Comparison of ENCODE assay signal across 11 mouse cellular contexts in the genomic region with DNA sequence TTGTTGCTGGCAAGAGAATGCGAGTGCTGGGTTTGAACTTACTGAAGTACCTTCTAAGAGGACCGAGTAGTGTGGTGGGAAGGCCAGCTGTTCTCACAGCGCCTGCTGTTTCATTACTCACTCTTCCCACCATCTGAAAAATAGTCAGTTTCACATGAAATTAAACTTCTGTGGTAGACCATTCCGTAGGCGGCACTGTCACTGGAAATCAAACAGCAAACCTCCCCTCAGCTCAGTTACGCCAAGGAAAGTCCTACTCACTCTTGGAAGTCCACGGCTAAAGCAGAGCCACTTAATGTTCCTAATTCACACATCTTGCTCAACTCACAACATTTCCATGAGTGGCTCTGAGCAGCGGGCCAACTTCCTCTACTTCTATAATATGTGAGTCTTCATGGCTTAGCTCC. TPM values are rescaled to one million over a fixed set of nuclear protein-coding genes. Genes with fewer than 3 reads are reported as not detected.
DNase-seq lines count a peak whose midpoint lies in the region; TF ChIP-seq lines count a peak whose summit lies in the region.
"Had no signal": no experiment of that assay in that cellular context is flagged by ENCODE, and none has a peak within 500 bp of the region (broad histone marks: within the 10 kb centered on the region; RNA-seq: fewer than 3 reads in every experiment).

No protein-coding gene starts in this region.

- no peaks in the 10 kb centered on the region for H3K79me2 ChIP-seq in myocyte (ENCODE audit: control insufficient read depth, insufficient read depth)

- no peak overlapping the region for H3ac ChIP-seq in myocyte (ENCODE audit: control insufficient read depth, insufficient read length)

- TF ChIP-seq POLR2A in myocyte (IDR thresholded peaks at IDR 0.05; ENCODE audit: insufficient read length, low read depth) = no peak

- no peak overlapping the region for H3K4me3 ChIP-seq in myocyte
- H3K4me3 ChIP-seq: embryonic facial prominence, embryonic 13.5 days had no signal

- intact Hi-C loops in left cerebral cortex, postnatal 14 days (cut with DNase I) = no loop called here

- DNase-seq in layer of hippocampus, adult 9-11 months = peak; percentile 20
- DNase-seq in layer of hippocampus, postnatal 36 days = no peak
- peak; percentile 81 for DNase-seq in brain, adult 2 months (ENCODE audit: low read depth, low spot score)
- DNase-seq in left cerebral cortex, postnatal 14 days (ENCODE audit: low spot score in 2 of 2) = peak; percentile 21 to 26
- no peak for DNase-seq in kidney, postnatal 25 days
- no peak for DNase-seq in cerebellum, postnatal 36 days
- DNase-seq: cerebellum, adult 11-12 months had no signal

- H3K27me3 ChIP-seq in myocyte (ENCODE audit: control insufficient read depth, insufficient read depth, insufficient read length) = no peaks in the 10 kb centered on the region
- H3K27me3 ChIP-seq: embryonic facial prominence, embryonic 13.5 days had no signal

- H3K4me2 ChIP-seq in myocyte (ENCODE audit: low read depth) = peak overlapping the region; percentile 78
- H3K4me2 ChIP-seq: embryonic facial prominence, embryonic 13.5 days; liver, embryonic 11.5 days; midbrain, embryonic 11.5 days had no signal

- no peaks in the 10 kb centered on the region for H3K36me3 ChIP-seq in myocyte (ENCODE audit: control insufficient read depth, insufficient read depth)
- H3K36me3 ChIP-seq: embryonic facial prominence, embryonic 13.5 days had no signal

TF ChIP-seq in myocyte, 11 proteins besides CTCF, POLR2A, EP300 and RAD21:
- TF ChIP-seq MYOD1 (IDR thresholded peaks at IDR 0.05; ENCODE audit: control insufficient read depth in 1 of 3, insufficient read length in 2 of 3, low read depth in 2 of 3) = peak; percentile 3 to 78 (median 77)
- TF ChIP-seq TCF12 (IDR thresholded peaks at IDR 0.05; ENCODE audit: insufficient read depth, poor library complexity, severe bottlenecking) = peak; percentile 36
- TF ChIP-seq MYOG (IDR thresholded peaks at IDR 0.05; ENCODE audit: control insufficient read depth in 1 of 3, insufficient read depth in 1 of 3, insufficient read length in 2 of 3, low read depth in 2 of 3) = peak in 2 of 3 experiments; percentile 43 to 66
- no peak for TF ChIP-seq REST (IDR thresholded peaks at IDR 0.05; ENCODE audit: insufficient read depth, insufficient read length)
- no peak for TF ChIP-seq MAX (IDR thresholded peaks at IDR 0.05; ENCODE audit: low read depth)
- no peak for TF ChIP-seq TCF3 (IDR thresholded peaks at IDR 0.05; ENCODE audit: insufficient read length, low read depth)
- TF ChIP-seq CEBPB (IDR thresholded peaks at IDR 0.05; ENCODE audit: insufficient read depth, poor library complexity, severe bottlenecking) = 0 out of 2 replicates have a peak, but pooled peaks have one; percentile 6
- no peak for TF ChIP-seq E2F4 (IDR thresholded peaks at IDR 0.05; ENCODE audit: insufficient read depth)

RNA-seq across cellular contexts. Expression of a gene that starts 37.6 kb away (rescaled TPM):
- 10 to 100 TPM; 13.8 to 16.8 TPM for total RNA-seq in layer of hippocampus, postnatal 36 days (2021)
- total RNA-seq in left cerebral cortex, postnatal 14 days (2021) = 10 to 100 TPM; 15.6 to 16.7 TPM
- polyA plus RNA-seq in myocyte (2012; fragmentation: generic; extraction: Trizol) = 7.8 TPM

RNA-seq across cellular contexts. Expression of a gene that starts 37.7 kb away (rescaled TPM):
- total RNA-seq in layer of hippocampus, postnatal 36 days (2021) = 10 to 100 TPM in 1 of 2 experiments, 1 to 10 TPM in 1; 9.8 to 11.0 TPM
- 10 to 100 TPM; 11.8 to 12.3 TPM for total RNA-seq in left cerebral cortex, postnatal 14 days (2021)
- polyA plus RNA-seq in myocyte (2012; fragmentation: generic; extraction: Trizol) = 8.0 TPM

Comparison
In these comparisons a context has a peak if more than half of its experiments do, and no peak if none do; other contexts are left out.
1. DNase-seq: peak in layer of hippocampus, adult 9-11 months (single experiment), brain, adult 2 months (single experiment) and left cerebral cortex, postnatal 14 days (2 of 2); none in layer of hippocampus, postnatal 36 days (0 of 2), kidney, postnatal 25 days (0 of 2) and cerebellum, postnatal 36 days (0 of 2).